Mouse (Mus musculus): ENCODE measurements at regions not wholly inside any gene's neighbourhood (a gene's known extent, or its start where the extent isn't known, plus 50 kb on each side); places are given as distances from the start of the nearest gene placed in this dataset.

DNA sequence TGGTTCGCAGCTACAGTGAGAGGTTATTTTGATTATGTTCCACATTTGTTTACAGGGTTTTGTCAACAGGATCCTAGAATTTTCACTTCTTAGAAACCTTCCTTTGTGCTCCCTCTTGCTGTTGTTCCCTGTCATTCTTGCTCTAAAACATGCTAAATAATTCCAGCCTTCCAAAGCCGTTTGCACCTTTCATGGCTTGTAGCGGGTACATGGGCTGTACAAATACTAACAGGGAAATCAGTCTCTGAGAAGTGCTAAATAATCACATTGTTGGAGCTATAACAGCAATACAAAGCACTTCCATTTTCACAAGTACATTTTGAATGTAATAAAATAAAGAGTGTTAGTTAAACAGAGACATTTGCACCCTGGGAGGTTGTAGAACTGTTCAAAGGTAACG lies 268.8 kb upstream of the Acvr2a start:
- Histone ChIP-seq H3K4me3 (no peak overlapping the region), H3K9me3 (replicated peaks) (no peaks in the 10 kb centered on the region), H3K4me1 (replicated peaks) (0 out of 2 replicates have a peak, but pooled peaks cover 2% of the 10 kb centered on the region), H3K27me3 (replicated peaks) (no peaks in the 10 kb centered on the region), H3K9ac (no peak overlapping the region), H3K27ac (ENCODE audit: poor library complexity, severe bottlenecking) (no peak overlapping the region), H3K4me2 (no peak overlapping the region), H3K36me3 (no peaks in the 10 kb centered on the region)
- WGBS, result 87% methylated on average over 4 of the region's 4 CpGs
- no peak for ATAC-seq (ENCODE audit: insufficient number of reproducible peaks, low FRiP score)

DNA sequence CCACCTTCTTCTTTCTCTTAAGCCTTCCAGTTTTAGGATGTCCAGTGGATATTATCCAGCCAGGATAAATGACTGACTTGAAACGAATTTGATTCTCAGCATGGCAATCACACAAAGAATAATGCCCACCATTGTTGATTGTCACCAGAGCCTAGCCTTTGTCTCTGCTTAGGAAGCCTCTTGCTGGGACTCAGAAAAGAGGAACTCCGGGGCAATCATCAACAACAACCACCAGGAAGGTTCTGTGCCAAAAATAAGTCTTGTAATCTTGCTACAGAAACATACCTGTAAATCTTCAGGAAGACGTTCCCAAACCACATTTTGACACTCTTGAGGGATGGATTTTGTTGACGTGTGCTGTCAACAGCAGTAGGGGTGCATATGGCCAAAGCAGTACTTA lies 268.2 kb upstream of the Acvr2a start:
- Histone ChIP-seq H3K27me3 (replicated peaks) (no peaks in the 10 kb centered on the region), H3K9ac (no peak overlapping the region), H3K4me1 (replicated peaks) (0 out of 2 replicates have a peak, but pooled peaks cover 2% of the 10 kb centered on the region), H3K4me2 (no peak overlapping the region), H3K9me3 (replicated peaks) (no peaks in the 10 kb centered on the region), H3K27ac (ENCODE audit: poor library complexity, severe bottlenecking) (no peak overlapping the region), H3K36me3 (no peaks in the 10 kb centered on the region), H3K4me3 (no peak overlapping the region)
- 55% methylated on average over 4 of the region's 4 CpGs for WGBS
- ATAC-seq (ENCODE audit: insufficient number of reproducible peaks, low FRiP score), result no peak

DNA sequence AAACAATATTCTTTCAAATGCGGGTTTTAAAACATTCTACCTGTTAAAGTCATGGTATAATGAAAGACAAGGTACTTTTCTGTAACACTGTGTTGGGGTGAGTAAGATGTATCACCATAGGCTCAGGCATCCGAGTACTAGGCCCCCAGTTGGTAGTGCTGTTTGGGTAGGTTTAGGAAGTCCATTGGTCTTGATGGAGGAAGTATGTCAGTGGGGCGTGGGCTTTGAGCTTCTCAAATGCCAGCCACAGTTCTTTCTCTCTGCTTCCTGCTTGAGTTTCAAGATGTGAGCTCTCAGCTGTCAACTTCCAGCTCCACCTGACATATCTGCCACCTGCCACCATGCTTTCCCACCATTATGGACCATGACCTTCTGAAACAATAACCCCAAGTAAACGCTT lies 267.7 kb upstream of the Acvr2a start:
- Histone ChIP-seq H3K9ac (no peak overlapping the region), H3K27me3 (replicated peaks) (no peaks in the 10 kb centered on the region), H3K4me3 (no peak overlapping the region), H3K27ac (ENCODE audit: poor library complexity, severe bottlenecking) (no peak overlapping the region), H3K36me3 (no peaks in the 10 kb centered on the region), H3K4me1 (replicated peaks) (0 out of 2 replicates have a peak, but pooled peaks cover 2% of the 10 kb centered on the region), H3K9me3 (replicated peaks) (no peaks in the 10 kb centered on the region), H3K4me2 (no peak overlapping the region)
- ATAC-seq (ENCODE audit: insufficient number of reproducible peaks, low FRiP score), result no peak
- WGBS, result 76% methylated on average over 4 of the region's 4 CpGs

DNA sequence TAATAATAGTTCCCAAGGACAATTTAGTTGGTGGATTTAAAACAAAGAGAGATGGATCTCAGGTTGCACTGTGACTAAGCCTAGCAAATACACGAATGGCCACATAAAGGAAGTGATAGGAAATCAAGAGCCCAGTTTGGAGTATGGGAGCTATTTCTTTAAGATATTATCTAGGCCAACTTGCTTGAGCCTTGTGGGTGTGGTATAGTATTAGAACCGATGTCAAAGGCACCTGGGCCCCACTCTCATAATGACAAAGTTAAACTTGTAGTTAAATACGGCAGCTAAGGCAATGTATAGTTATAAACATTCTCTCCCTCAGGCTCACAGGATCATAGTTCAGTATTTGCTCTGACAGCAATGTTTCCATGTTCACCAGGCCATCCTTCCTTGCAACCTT lies 257.3 kb upstream of the Acvr2a start:
- Histone ChIP-seq H3K4me2 (no peak overlapping the region), H3K36me3 (no peaks in the 10 kb centered on the region), H3K9me3 (replicated peaks) (no peaks in the 10 kb centered on the region), H3K4me1 (replicated peaks) (no peaks in the 10 kb centered on the region), H3K9ac (no peak overlapping the region), H3K4me3 (no peak overlapping the region), H3K27me3 (replicated peaks) (no peaks in the 10 kb centered on the region), H3K27ac (ENCODE audit: poor library complexity, severe bottlenecking) (no peak overlapping the region)
- 71% methylated on average over 3 of the region's 3 CpGs for WGBS
- ATAC-seq (ENCODE audit: insufficient number of reproducible peaks, low FRiP score), result no peak

DNA sequence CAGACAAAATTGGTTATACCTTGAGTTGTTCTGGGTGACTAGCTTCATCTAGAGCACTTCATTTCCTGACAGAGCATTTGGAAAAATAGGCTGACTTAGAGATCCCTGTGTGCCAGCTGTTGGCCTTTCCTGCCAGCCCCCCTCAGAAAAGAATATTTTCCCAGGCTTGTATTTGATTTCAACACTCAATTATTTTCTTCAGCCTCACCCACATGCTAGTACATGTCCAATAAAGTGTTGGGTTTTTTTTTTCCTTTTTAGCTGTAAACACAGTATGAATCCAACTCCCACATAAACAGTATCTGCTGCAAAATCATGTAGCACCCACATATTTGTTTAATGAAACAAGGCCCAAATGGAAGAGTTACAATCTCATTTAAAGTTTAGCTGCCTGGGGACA lies 256.8 kb upstream of the Acvr2a start:
- no peak overlapping the region for H3K4me2 ChIP-seq
- no peak for ATAC-seq (ENCODE audit: insufficient number of reproducible peaks, low FRiP score)
- no peak overlapping the region for H3K4me3 ChIP-seq
- no peak overlapping the region for H3K27ac ChIP-seq (ENCODE audit: poor library complexity, severe bottlenecking)
- no peaks in the 10 kb centered on the region for H3K36me3 ChIP-seq
- no peak overlapping the region for H3K9ac ChIP-seq
- no peaks in the 10 kb centered on the region for H3K4me1 ChIP-seq (replicated peaks)
- no peaks in the 10 kb centered on the region for H3K9me3 ChIP-seq (replicated peaks)
- no peaks in the 10 kb centered on the region for H3K27me3 ChIP-seq (replicated peaks)

DNA sequence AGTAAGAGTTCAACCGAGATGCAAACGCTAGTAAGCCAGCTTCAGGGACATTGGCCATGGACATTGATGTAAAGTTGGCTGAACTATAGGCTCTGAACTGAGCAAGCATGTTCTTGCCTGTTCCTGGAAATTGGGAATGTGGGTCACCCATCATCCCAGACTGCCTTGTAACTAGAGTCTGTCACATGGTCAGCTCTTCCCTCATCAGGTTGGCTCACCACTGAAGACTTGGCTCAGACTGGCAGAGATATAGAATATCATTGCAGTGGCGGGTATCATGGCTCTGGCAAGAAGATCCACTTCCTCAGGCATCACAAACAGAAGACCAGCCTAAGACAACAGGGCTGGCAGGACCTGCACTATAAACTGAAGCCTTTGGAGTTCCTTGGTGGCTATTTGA lies 255.3 kb upstream of the Acvr2a start:
- ATAC-seq (ENCODE audit: insufficient number of reproducible peaks, low FRiP score), result no peak
- Histone ChIP-seq H3K9me3 (replicated peaks) (no peaks in the 10 kb centered on the region), H3K4me2 (no peak overlapping the region), H3K9ac (no peak overlapping the region), H3K4me3 (no peak overlapping the region), H3K4me1 (replicated peaks) (no peaks in the 10 kb centered on the region), H3K36me3 (no peaks in the 10 kb centered on the region), H3K27ac (ENCODE audit: poor library complexity, severe bottlenecking) (no peak overlapping the region), H3K27me3 (replicated peaks) (no peaks in the 10 kb centered on the region)
- 83% methylated on average over 3 of the region's 3 CpGs for WGBS

DNA sequence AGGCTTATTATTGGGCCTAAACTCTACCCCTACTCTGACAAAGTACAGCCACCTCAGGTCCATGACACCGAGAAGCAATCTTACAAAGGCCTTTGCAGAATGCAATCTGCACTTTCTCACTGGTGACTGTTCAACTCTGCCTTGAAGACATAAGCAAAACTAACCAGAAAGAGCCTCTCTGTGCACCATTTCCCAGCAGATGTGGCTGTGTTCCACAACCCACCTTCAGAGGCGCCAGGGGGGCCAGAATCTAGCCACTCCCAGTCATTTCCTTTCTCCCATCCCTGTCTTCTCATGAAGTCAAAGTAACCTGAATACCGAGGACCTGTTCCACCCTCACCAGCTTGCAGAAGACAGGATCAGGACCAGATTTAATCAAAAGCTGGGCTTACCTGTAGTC lies 250.3 kb upstream of the Acvr2a start:
- Histone ChIP-seq H3K4me3 (no peak overlapping the region), H3K4me2 (no peak overlapping the region), H3K27ac (ENCODE audit: poor library complexity, severe bottlenecking) (no peak overlapping the region), H3K4me1 (replicated peaks) (no peaks in the 10 kb centered on the region), H3K27me3 (replicated peaks) (no peaks in the 10 kb centered on the region), H3K9me3 (replicated peaks) (no peaks in the 10 kb centered on the region), H3K9ac (no peak overlapping the region), H3K36me3 (no peaks in the 10 kb centered on the region)
- 64% methylated on average over 3 of the region's 3 CpGs for WGBS
- ATAC-seq (ENCODE audit: insufficient number of reproducible peaks, low FRiP score), result no peak

DNA sequence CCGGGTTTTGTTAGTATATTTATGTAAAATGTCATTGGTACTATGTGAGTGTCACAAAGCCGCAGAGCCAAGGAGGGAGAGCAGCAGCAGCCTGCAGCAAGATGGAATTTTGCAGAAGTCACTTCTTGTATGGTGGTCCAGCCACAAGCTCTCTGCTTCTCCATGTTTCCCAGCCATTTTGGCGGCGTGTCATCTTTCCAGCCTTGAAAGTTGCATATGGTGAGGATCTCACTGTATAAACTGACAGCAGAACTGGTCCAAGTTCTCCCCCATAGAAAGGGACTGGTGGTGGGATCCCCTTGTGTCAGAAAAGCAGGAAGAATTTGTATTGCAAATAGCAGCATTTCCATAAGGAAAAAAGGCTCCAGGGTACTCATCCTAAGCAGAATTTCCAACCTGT lies 249.7 kb upstream of the Acvr2a start:
- H3K9ac ChIP-seq, result no peak overlapping the region
- H3K4me3 ChIP-seq, result no peak overlapping the region
- no peaks in the 10 kb centered on the region for H3K36me3 ChIP-seq
- H3K4me2 ChIP-seq, result no peak overlapping the region
- H3K9me3 ChIP-seq (replicated peaks), result no peaks in the 10 kb centered on the region
- ATAC-seq (ENCODE audit: insufficient number of reproducible peaks, low FRiP score), result no peak
- H3K27me3 ChIP-seq (replicated peaks), result no peaks in the 10 kb centered on the region
- WGBS, result 75% methylated on average over 4 of the region's 4 CpGs
- no peaks in the 10 kb centered on the region for H3K4me1 ChIP-seq (replicated peaks)
- no peak overlapping the region for H3K27ac ChIP-seq (ENCODE audit: poor library complexity, severe bottlenecking)

GRCm38 (mm10) chr2:48567871-48568270 lies 246.0 kb upstream of the Acvr2a start:
- H3K9ac ChIP-seq, result no peak overlapping the region
- no peaks in the 10 kb centered on the region for H3K36me3 ChIP-seq
- WGBS, result 70% methylated on average over 6 of the region's 6 CpGs
- H3K27me3 ChIP-seq (replicated peaks), result no peaks in the 10 kb centered on the region
- H3K4me1 ChIP-seq (replicated peaks), result no peaks in the 10 kb centered on the region
- ATAC-seq (ENCODE audit: insufficient number of reproducible peaks, low FRiP score), result no peak
- H3K4me3 ChIP-seq, result no peak overlapping the region
- no peaks in the 10 kb centered on the region for H3K9me3 ChIP-seq (replicated peaks)
- no peak overlapping the region for H3K27ac ChIP-seq (ENCODE audit: poor library complexity, severe bottlenecking)
- no peak overlapping the region for H3K4me2 ChIP-seq

DNA sequence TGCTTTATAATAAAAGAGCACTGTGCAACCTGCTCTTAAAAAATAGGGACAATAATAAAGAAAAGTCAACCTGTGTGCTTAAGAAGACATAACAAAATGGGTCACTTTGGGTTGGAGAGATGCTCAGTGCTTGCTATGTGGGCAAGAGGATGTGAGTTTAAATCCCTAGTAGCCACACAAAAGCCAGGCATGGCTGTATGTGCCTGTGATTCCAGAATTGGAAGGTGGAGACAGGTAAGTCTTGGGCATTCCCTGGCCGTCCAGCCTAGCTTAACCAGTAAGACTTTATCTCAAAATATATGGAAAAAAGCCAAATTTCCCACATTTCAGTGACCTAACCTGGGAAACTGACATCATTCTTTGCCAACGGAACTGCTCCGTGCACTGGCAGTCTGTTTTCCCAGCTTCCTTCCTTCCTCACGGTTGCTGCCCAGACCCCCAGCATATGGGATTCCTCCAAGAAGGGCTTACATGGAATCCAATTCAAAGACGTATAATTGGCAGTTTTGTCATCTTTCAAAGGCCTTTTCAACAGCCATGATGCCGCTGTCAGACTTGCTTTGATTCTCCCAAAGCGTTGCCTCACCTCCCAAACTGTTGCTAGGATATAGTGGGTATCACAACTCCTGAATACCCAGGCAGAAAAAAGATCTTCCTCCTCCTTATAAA lies 227.6 kb upstream of the Acvr2a start:
- H3K27me3 ChIP-seq (replicated peaks), result no peaks in the 10 kb centered on the region
- WGBS, result 58% methylated on average over 7 of the region's 7 CpGs
- H3K27ac ChIP-seq (ENCODE audit: poor library complexity, severe bottlenecking), result no peak overlapping the region
- no peaks in the 10 kb centered on the region for H3K4me1 ChIP-seq (replicated peaks)
- H3K4me3 ChIP-seq, result no peak overlapping the region
- H3K9ac ChIP-seq, result no peak overlapping the region
- H3K9me3 ChIP-seq (replicated peaks), result no peaks in the 10 kb centered on the region
- no peak for ATAC-seq (ENCODE audit: insufficient number of reproducible peaks, low FRiP score)
- H3K36me3 ChIP-seq, result no peaks in the 10 kb centered on the region
- no peak overlapping the region for H3K4me2 ChIP-seq

- Histone ChIP-seq H3K4me2 (no peak overlapping the region), H3K9ac (no peak overlapping the region), H3K9me3 (replicated peaks) (no peaks in the 10 kb centered on the region), H3K27ac (ENCODE audit: poor library complexity, severe bottlenecking) (no peak overlapping the region), H3K27me3 (replicated peaks) (no peaks in the 10 kb centered on the region), H3K36me3 (no peaks in the 10 kb centered on the region), H3K4me3 (no peak overlapping the region), H3K4me1 (replicated peaks) (no peaks in the 10 kb centered on the region)
- no peak for ATAC-seq (ENCODE audit: insufficient number of reproducible peaks, low FRiP score)
- WGBS, result 66% methylated on average over 4 of the region's 4 CpGs
Measured at GRCm38 (mm10) chr2:48586831-48587169, 227.1 kb upstream of the Acvr2a start.

- Histone ChIP-seq H3K27me3 (replicated peaks) (no peaks in the 10 kb centered on the region), H3K4me2 (no peak overlapping the region), H3K9me3 (replicated peaks) (no peaks in the 10 kb centered on the region), H3K36me3 (no peaks in the 10 kb centered on the region), H3K4me3 (no peak overlapping the region), H3K4me1 (replicated peaks) (no peaks in the 10 kb centered on the region), H3K27ac (ENCODE audit: poor library complexity, severe bottlenecking) (no peak overlapping the region), H3K9ac (no peak overlapping the region)
- no peak for ATAC-seq (ENCODE audit: insufficient number of reproducible peaks, low FRiP score)
Measured at GRCm38 (mm10) chr2:48589709-48590108, 224.2 kb upstream of the Acvr2a start.

Measured in heart, embryonic 12.5 days (tissue).